Mouse (Mus musculus): ENCODE measurements around the gene Sirpa. TPM values are rescaled to one million over a fixed set of nuclear protein-coding genes. Genes with fewer than 3 reads are reported as not detected.
A peak's percentile ranks its signal among the peaks of the same experiment; 100 is the strongest.

Gene Sirpa
- total and polyA plus RNA-seq, 2 experiments from 2014 or later = 61.8 to 118 TPM

- Histone ChIP-seq H3K9me3 (ENCODE audit: low read length) (no peaks in the 10 kb centered on the region), H3K36me3 (ENCODE audit: insufficient read depth) (no peaks in the 10 kb centered on the region), H3K4me1 (ENCODE audit: insufficient read depth) (no peaks in the 10 kb centered on the region), H3K27ac (ENCODE audit: low read depth, low read length) (no peak overlapping the region), H3K4me3 (ENCODE audit: low read depth, low read length) (no peak overlapping the region), H3K4me2 (ENCODE audit: low read depth) (no peak overlapping the region), H3K9ac (no peak overlapping the region), H3K27me3 (ENCODE audit: insufficient read depth, low read length) (no peaks in the 10 kb centered on the region)
- DNase-seq (no peak), ATAC-seq (no peak)
- no peak for TF ChIP-seq CTCF (IDR thresholded peaks at IDR 0.05; ENCODE audit: low read depth)
- WGBS = 86% methylated on average over 4 of the region's 4 CpGs
Measured at GRCm38 (mm10) chr2:129582261-129582660, 10.4 kb upstream of the Sirpa start.

- peak; percentile 46; the same call in 1 of the 2 replicates for ATAC-seq
- Histone ChIP-seq H3K4me3 (ENCODE audit: low read depth, low read length) (no peak overlapping the region), H3K36me3 (ENCODE audit: insufficient read depth) (no peaks in the 10 kb centered on the region), H3K27ac (ENCODE audit: low read depth, low read length) (no peak overlapping the region), H3K9me3 (ENCODE audit: low read length) (no peaks in the 10 kb centered on the region), H3K27me3 (ENCODE audit: insufficient read depth, low read length) (no peaks in the 10 kb centered on the region), H3K4me1 (ENCODE audit: insufficient read depth) (no peaks in the 10 kb centered on the region), H3K4me2 (ENCODE audit: low read depth) (no peak overlapping the region), H3K9ac (no peak overlapping the region)
- TF ChIP-seq CTCF (IDR thresholded peaks at IDR 0.05; ENCODE audit: low read depth) = no peak
- DNase-seq = no peak
- WGBS = 25% methylated on average over 1 of the region's 1 CpGs
Measured at GRCm38 (mm10) chr2:129584905-129585304, 7.7 kb upstream of the Sirpa start.

- no peaks in the 10 kb centered on the region for H3K9me3 ChIP-seq (ENCODE audit: low read length)
- no peak overlapping the region for H3K4me2 ChIP-seq (ENCODE audit: low read depth)
- no peak overlapping the region for H3K9ac ChIP-seq
- H3K4me1 ChIP-seq (ENCODE audit: insufficient read depth) = no peaks in the 10 kb centered on the region
- no peaks in the 10 kb centered on the region for H3K27me3 ChIP-seq (ENCODE audit: insufficient read depth, low read length)
- ATAC-seq (no peak), DNase-seq (no peak)
- no peaks in the 10 kb centered on the region for H3K36me3 ChIP-seq (ENCODE audit: insufficient read depth)
- H3K4me3 ChIP-seq (ENCODE audit: low read depth, low read length) = no peak overlapping the region
- H3K27ac ChIP-seq (ENCODE audit: low read depth, low read length) = no peak overlapping the region
- 78% methylated on average over 11 of the region's 11 CpGs for WGBS
- TF ChIP-seq CTCF (IDR thresholded peaks at IDR 0.05; ENCODE audit: low read depth) = no peak
Measured at GRCm38 (mm10) chr2:129585904-129586514, 6.6 kb upstream of the Sirpa start.

- no peak for TF ChIP-seq CTCF (IDR thresholded peaks at IDR 0.05; ENCODE audit: low read depth)
Measured at GRCm38 (mm10) chr2:129587241-129587640, 5.4 kb upstream of the Sirpa start.

GRCm38 (mm10) chr2:129587825-129588251 is 4.8 kb upstream of the Sirpa start:
- no peak for TF ChIP-seq CTCF (IDR thresholded peaks at IDR 0.05; ENCODE audit: low read depth)
- Histone ChIP-seq H3K4me3 (ENCODE audit: low read depth, low read length) (no peak overlapping the region), H3K4me2 (ENCODE audit: low read depth) (no peak overlapping the region), H3K9me3 (ENCODE audit: low read length) (no peaks in the 10 kb centered on the region), H3K9ac (no peak overlapping the region), H3K36me3 (ENCODE audit: insufficient read depth) (no peaks in the 10 kb centered on the region), H3K27me3 (ENCODE audit: insufficient read depth, low read length) (no peaks in the 10 kb centered on the region), H3K4me1 (ENCODE audit: insufficient read depth) (peaks cover 6% of the 10 kb centered on the region; the same call in 1 of the 2 replicates), H3K27ac (ENCODE audit: low read depth, low read length) (no peak overlapping the region)
- 13% methylated on average over 7 of the region's 7 CpGs for WGBS
- ATAC-seq (peak; percentile 55), DNase-seq (no peak)

More at GRCm38 (mm10) chr2:129587241-129587640, 5.4 kb upstream of the Sirpa start:
- no peaks in the 10 kb centered on the region for H3K9me3 ChIP-seq (ENCODE audit: low read length)
- peaks cover 4% of the 10 kb centered on the region; the same call in 1 of the 2 replicates for H3K4me1 ChIP-seq (ENCODE audit: insufficient read depth)
- no peaks in the 10 kb centered on the region for H3K36me3 ChIP-seq (ENCODE audit: insufficient read depth)
- no peak overlapping the region for H3K9ac ChIP-seq
- no peak overlapping the region for H3K27ac ChIP-seq (ENCODE audit: low read depth, low read length)
- no peak for ATAC-seq
- 53% methylated on average over 3 of the region's 3 CpGs for whole genome bisulfite sequencing
- no peaks in the 10 kb centered on the region for H3K27me3 ChIP-seq (ENCODE audit: insufficient read depth, low read length)
- no peak overlapping the region for H3K4me2 ChIP-seq (ENCODE audit: low read depth)
- no peak for DNase-seq
- no peak overlapping the region for H3K4me3 ChIP-seq (ENCODE audit: low read depth, low read length)

- peaks cover 14% of the 10 kb centered on the region; the same call in 1 of the 2 replicates for H3K4me1 ChIP-seq (ENCODE audit: insufficient read depth)
- H3K4me2 ChIP-seq (ENCODE audit: low read depth) = peak overlapping the region; percentile 96
- no peaks in the 10 kb centered on the region for H3K9me3 ChIP-seq (ENCODE audit: low read length)
- no peak for TF ChIP-seq CTCF (IDR thresholded peaks at IDR 0.05; ENCODE audit: low read depth)
- DNase-seq (no peak), ATAC-seq (no peak)
- H3K36me3 ChIP-seq (ENCODE audit: insufficient read depth) = no peaks in the 10 kb centered on the region
- 0 out of 2 replicates have a peak overlapping the region, but pooled peaks have one; percentile 87 for H3K9ac ChIP-seq
- peak overlapping the region; percentile 87 for H3K27ac ChIP-seq (ENCODE audit: low read depth, low read length)
- 82% methylated on average over 4 of the region's 4 CpGs for WGBS
- H3K27me3 ChIP-seq (ENCODE audit: insufficient read depth, low read length) = no peaks in the 10 kb centered on the region
- H3K4me3 ChIP-seq (ENCODE audit: low read depth, low read length) = peak overlapping the region; percentile 78; the same call in 1 of the 2 replicates
Measured at GRCm38 (mm10) chr2:129591897-129592296, 738 bp upstream of the Sirpa start.

- WGBS = 2% methylated on average over 66 of the region's 77 CpGs
- no peaks in the 10 kb centered on the region for H3K36me3 ChIP-seq (ENCODE audit: insufficient read depth)
- H3K27me3 ChIP-seq (ENCODE audit: insufficient read depth, low read length) = no peaks in the 10 kb centered on the region
- peak overlapping the region; percentile 78 for H3K4me3 ChIP-seq (ENCODE audit: low read depth, low read length)
- H3K27ac ChIP-seq (ENCODE audit: low read depth, low read length) = peak overlapping the region; percentile 87
- H3K4me1 ChIP-seq (ENCODE audit: insufficient read depth) = peaks cover 14% of the 10 kb centered on the region; the same call in 1 of the 2 replicates
- peak overlapping the region; percentile 87 for H3K9ac ChIP-seq
- peak; percentile 32 for TF ChIP-seq CTCF (IDR thresholded peaks at IDR 0.05; ENCODE audit: low read depth)
- DNase-seq = peak; percentile 83
- peak overlapping the region; percentile 96 for H3K4me2 ChIP-seq (ENCODE audit: low read depth)
- no peaks in the 10 kb centered on the region for H3K9me3 ChIP-seq (ENCODE audit: low read length)
- peak; percentile 83 for ATAC-seq
Measured at GRCm38 (mm10) chr2:129593141-129593875, 673 bp downstream of the Sirpa start.

Data from forebrain, postnatal 0 days (tissue).